Mouse (Mus musculus): ENCODE measurements around the gene Jak2. TPM values are rescaled to one million over a fixed set of nuclear protein-coding genes. Genes with fewer than 3 reads are reported as not detected.

Jak2 gene
- total RNA-seq, 2 experiments from 2014 or later: 18.7 to 22.2 TPM

DNA sequence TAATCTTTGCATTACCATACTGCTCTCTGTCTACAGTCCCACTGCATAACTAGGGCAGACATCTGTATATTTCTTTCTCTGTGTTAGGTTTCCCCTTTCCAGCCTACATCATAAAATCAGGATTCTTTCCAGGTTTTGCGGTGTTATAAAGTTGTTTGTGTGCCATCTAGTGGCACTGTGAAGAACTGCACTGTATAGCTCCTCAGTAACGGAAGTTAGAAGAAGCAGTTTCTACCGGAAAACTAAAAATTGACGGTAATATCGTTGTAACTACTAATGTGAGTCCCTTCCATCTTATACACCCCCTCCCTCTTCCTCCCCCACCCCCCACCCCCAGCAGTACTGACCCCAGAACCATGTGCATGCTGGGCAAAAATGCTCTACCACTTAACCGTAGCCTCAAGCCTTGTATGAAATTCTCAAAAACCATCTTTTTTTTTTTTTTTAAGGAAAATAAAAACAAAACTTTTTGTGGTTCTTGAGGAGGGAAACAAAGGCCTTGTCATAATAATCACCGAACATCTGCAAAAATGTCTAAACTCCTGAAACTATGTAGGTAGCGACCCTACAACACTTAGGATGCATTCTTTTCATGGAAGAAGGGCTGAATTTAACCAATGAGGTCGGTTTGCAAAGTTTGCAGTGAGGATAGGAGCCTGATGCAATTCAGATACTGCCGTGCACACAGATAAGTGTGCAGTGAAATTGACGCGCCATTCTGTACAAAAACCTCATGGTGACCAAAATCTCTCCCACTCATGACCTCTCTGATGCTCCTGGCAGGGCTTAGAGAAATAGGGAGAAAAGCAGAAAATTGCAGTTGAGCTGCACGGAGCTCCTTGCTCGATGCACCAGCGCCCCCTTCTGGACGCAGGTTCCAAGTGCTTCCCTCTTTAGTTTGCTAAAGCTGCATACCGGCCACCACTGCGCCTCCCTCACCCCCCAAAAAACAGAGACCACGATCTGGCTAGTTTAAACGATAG lies 103.6 kb downstream of the Jak2 start:
- peak; percentile 85 to 96 for DNase-seq
- intact Hi-C loops (cut with DNase I): loop anchor here (1.0 to 10.0 kb wide), 6 partner anchors 103 to 578 kb away; partner anchors contain the start of genes 9930021J03Rik and Jak2

DNA sequence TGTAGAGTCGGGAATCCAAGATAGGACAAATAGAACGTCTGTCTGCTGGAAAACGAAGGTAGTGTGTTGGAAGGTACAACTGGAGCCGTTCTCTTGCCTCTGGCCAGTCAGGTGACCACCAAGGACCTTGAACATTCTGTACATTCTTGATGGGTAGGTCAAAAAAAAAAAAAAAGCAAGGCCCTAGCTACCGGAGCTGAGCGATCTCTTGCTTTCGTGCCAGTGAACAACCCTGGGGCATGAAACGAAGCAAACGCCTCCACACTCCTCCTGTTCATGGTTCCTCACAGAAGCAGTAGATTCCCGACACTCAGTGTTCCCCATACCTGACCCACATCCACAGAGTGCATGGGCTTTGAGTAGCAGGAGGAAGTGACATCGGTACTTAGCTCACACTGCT lies 104.7 kb downstream of the Jak2 start:
- no peak for DNase-seq
- intact Hi-C loops (cut with DNase I): loop anchor here (5.0 to 10.0 kb wide), 2 partner anchors 104 to 449 kb away; partner anchors contain the start of genes 9930021J03Rik and Jak2

GRCm38 (mm10) chr19:29360251-29360650 lies 108.6 kb downstream of the Jak2 start:
- DNase-seq: no peak
- intact Hi-C loops (cut with DNase I): no loop called here

DNA sequence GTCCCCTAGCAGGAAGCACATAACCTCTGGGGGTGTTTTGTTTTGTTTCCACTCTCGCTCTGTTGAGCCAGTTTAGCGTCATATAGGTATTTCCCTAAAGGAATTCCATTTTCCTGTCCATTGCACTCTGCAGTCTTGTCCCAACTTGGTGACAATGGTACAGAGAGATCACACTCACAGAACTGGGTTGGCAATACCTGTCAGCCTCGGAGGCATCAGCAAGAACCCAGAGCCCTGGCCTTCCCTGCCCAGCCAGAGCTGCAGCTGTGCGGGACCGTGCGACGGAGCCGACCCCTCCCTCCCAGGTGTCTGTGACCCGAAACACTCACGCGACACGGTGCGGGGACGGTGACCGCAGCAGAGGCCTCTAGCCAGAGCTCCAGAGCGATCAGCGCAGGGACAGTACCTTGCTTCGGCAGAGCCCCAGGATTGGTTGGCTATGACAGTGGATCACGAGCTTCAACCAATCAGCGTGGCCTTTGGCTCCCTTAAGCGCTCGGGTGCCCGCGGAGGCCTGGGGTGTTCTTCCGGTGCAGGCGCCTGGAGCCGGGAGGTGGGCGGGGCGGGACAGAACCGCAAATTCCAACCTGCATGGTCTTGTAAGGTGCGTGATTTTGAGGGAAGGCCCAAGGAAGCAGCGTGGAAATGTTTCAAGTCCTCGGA lies 110.0 kb downstream of the Jak2 start:
- intact Hi-C loops (cut with DNase I): no loop called here
- peak; percentile 83 to 88 for DNase-seq

GRCm38 (mm10) chr19:29362173-29362930 lies 110.7 kb downstream of the Jak2 start:
- intact Hi-C loops (cut with DNase I): no loop called here
- DNase-seq: no peak

Other genes starting within 250 kb of the Jak2 start
- gene Ak3, start 203.9 kb upstream of the Jak2 start, total RNA-seq (2021): 100 to 1,000 TPM in 1 of 2 experiments, 10 to 100 TPM in 1; 96.1 to 123 TPM
- 1 to 10 TPM; 4.5 to 7.3 TPM for gene Rcl1, start 150.5 kb upstream of the Jak2 start, total RNA-seq (2021)
- not detected for gene Insl6, start 73.5 kb downstream of the Jak2 start, total RNA-seq (2021)
- not detected for gene Rln1, start 82.8 kb downstream of the Jak2 start, total RNA-seq (2021)
- gene Plgrkt, start 115.6 kb downstream of the Jak2 start, total RNA-seq (2021): 10 to 100 TPM; 26.6 to 27.9 TPM
- gene Cd274, start 115.6 kb downstream of the Jak2 start, total RNA-seq (2021): 1 to 10 TPM; 2.3 to 3.3 TPM
- gene Pdcd1lg2, start 159.1 kb downstream of the Jak2 start, total RNA-seq (2021): not detected